Mouse (Mus musculus) MEL (cell line): ENCODE data around the gene Scn1b. TPM values are rescaled to one million over a fixed set of nuclear protein-coding genes. Genes with fewer than 3 reads are reported as not detected.

Experiments used
- DNase-seq: peaks from one replicate; pipeline ENCODE4 v3.0.0; 2011; ENCODE audit warnings: low read depth, low spot score
- H3K27ac ChIP-seq: 2 replicates; pipeline ENCODE4 v1.5.1; 2012; ENCODE audit warnings: low read depth, mild to moderate bottlenecking, control low read depth, low read length, moderate library complexity; ENCODE audit not compliant: control insufficient read depth
- H3K27me3 ChIP-seq, 2 experiments: fragments of 150-350 bp in 1 of 2; sonication (generic) in 1 of 2; 2 replicates each; pipeline ENCODE4 v1.6.1; 2012; ENCODE audit warnings: low read length in 2 of 2, mild to moderate bottlenecking in 2 of 2, improper control_type of control experiment in 1 of 2, moderate library complexity in 1 of 2; ENCODE audit not compliant: insufficient read depth in 2 of 2, control insufficient read depth in 1 of 2
- H3K36me3 ChIP-seq, 2 experiments: 2 replicates each; pipeline ENCODE4 v1.6.1; 2012 to 2014; ENCODE audit warnings: low read length in 2 of 2, improper control_type of control experiment in 1 of 2, inconsistent platforms in 1 of 2, mild to moderate bottlenecking in 1 of 2; ENCODE audit not compliant: insufficient read depth in 2 of 2, control insufficient read depth in 1 of 2
- H3K4me1 ChIP-seq, 2 experiments: fragments of 150-350 bp in 1 of 2; sonication (generic) in 1 of 2; 2 replicates each; pipeline ENCODE4 v1.6.1; 2012; ENCODE audit warnings: low read length in 2 of 2, improper control_type of control experiment in 1 of 2, mild to moderate bottlenecking in 1 of 2; ENCODE audit not compliant: insufficient read depth in 2 of 2, control insufficient read depth in 1 of 2
- H3K4me3 ChIP-seq, 2 experiments: fragments of 150-350 bp in 1 of 2; sonication (generic) in 1 of 2; 2 replicates each; pipeline ENCODE4 v1.5.1; 2012; ENCODE audit warnings: low read depth in 2 of 2, low read length in 2 of 2, mild to moderate bottlenecking in 2 of 2, moderate library complexity in 2 of 2, control low read depth in 1 of 2, improper control_type of control experiment in 1 of 2; ENCODE audit not compliant: control insufficient read depth in 1 of 2, insufficient read depth in 1 of 2
- H3K79me2 ChIP-seq: 2 replicates; pipeline ENCODE4 v1.6.1; 2012; ENCODE audit warnings: mild to moderate bottlenecking, low read length, moderate library complexity; ENCODE audit not compliant: control insufficient read depth, poor library complexity, insufficient read depth
- H3K9ac ChIP-seq: 2 replicates; pipeline ENCODE4 v1.6.1; 2012; ENCODE audit warnings: low read depth, mild to moderate bottlenecking, control low read depth, low read length, moderate library complexity; ENCODE audit not compliant: control insufficient read depth, poor library complexity, severe bottlenecking
- H3K9me3 ChIP-seq: fragments of 150-350 bp; sonication (generic); replicated peaks from 2 replicates; pipeline ENCODE4 v1.6.1; 2012; ENCODE audit warnings: mild to moderate bottlenecking, low read length, improper control_type of control experiment, moderate library complexity; ENCODE audit not compliant: insufficient read depth
- E2F4 ChIP-seq: IDR thresholded peaks from 2 replicates; pipeline ENCODE4 v1.6.1; 2011; ENCODE audit warnings: low read depth, low read length, improper control_type of control experiment, borderline replicate concordance
- EP300 ChIP-seq, 2 experiments: IDR thresholded peaks; 2 replicates each; pipeline ENCODE4 v1.6.1; 2011; ENCODE audit warnings: improper control_type of control experiment in 2 of 2, low read length in 2 of 2, low read depth in 1 of 2, mild to moderate bottlenecking in 1 of 2
- ETS1 ChIP-seq: IDR thresholded peaks from 2 replicates; pipeline ENCODE4 v1.6.1; 2012; ENCODE audit warnings: low read depth, mild to moderate bottlenecking, inconsistent platforms, low read length, improper control_type of control experiment, moderate library complexity
- GABPA ChIP-seq: IDR thresholded peaks from 2 replicates; pipeline ENCODE4 v1.6.1; 2012; ENCODE audit warnings: low read depth, mild to moderate bottlenecking, inconsistent platforms, low read length, improper control_type of control experiment, moderate library complexity
- GATA1 ChIP-seq: IDR thresholded peaks from 2 replicates; pipeline ENCODE4 v1.6.1; 2011; ENCODE audit warnings: low read depth, low read length, improper control_type of control experiment
- HCFC1 ChIP-seq: IDR thresholded peaks from 2 replicates; pipeline ENCODE4 v1.6.1; 2012; ENCODE audit warnings: low read depth, mild to moderate bottlenecking, inconsistent platforms, low read length, improper control_type of control experiment, moderate library complexity
- KAT2A ChIP-seq: conservative IDR thresholded peaks from 2 replicates; pipeline ENCODE4 v1.6.1; 2012; ENCODE audit warnings: low read depth, low read length, improper control_type of control experiment, inconsistent platforms
- MAFK ChIP-seq: IDR thresholded peaks from 2 replicates; pipeline ENCODE4 v1.6.1; 2011; ENCODE audit warnings: low read depth, mild to moderate bottlenecking, low read length, improper control_type of control experiment, borderline replicate concordance
- MAX ChIP-seq: IDR thresholded peaks from 2 replicates; pipeline ENCODE4 v1.6.1; 2011; ENCODE audit warnings: low read length, improper control_type of control experiment
- MXI1 ChIP-seq: IDR thresholded peaks from 2 replicates; pipeline ENCODE4 v1.6.1; 2011; ENCODE audit warnings: mild to moderate bottlenecking, low read depth, low read length, improper control_type of control experiment
- MYB ChIP-seq: IDR thresholded peaks from 2 replicates; pipeline ENCODE4 v1.6.1; 2011; ENCODE audit warnings: mild to moderate bottlenecking, low read depth, low read length, improper control_type of control experiment
- NELFE ChIP-seq: IDR thresholded peaks from 2 replicates; pipeline ENCODE4 v1.6.1; 2011; ENCODE audit warnings: low read depth, low read length, improper control_type of control experiment
- POLR2AphosphoS2 ChIP-seq: IDR thresholded peaks from 2 replicates; pipeline ENCODE4 v1.6.1; 2011; ENCODE audit warnings: low read length, improper control_type of control experiment
- RCOR1 ChIP-seq: IDR thresholded peaks from 2 replicates; pipeline ENCODE4 v1.6.1; 2012; ENCODE audit warnings: low read depth, mild to moderate bottlenecking, inconsistent platforms, low read length, improper control_type of control experiment
- TAL1 ChIP-seq: IDR thresholded peaks from 2 replicates; pipeline ENCODE4 v1.6.1; 2012; ENCODE audit warnings: mild to moderate bottlenecking, inconsistent platforms, low read length, moderate library complexity, mixed read lengths
- TCF12 ChIP-seq: IDR thresholded peaks from 2 replicates; pipeline ENCODE4 v1.6.1; 2014; ENCODE audit warnings: low read depth, mild to moderate bottlenecking, inconsistent platforms, low read length, improper control_type of control experiment, moderate library complexity
- ZKSCAN1 ChIP-seq: IDR thresholded peaks from 2 replicates; pipeline ENCODE4 v1.6.1; 2012; ENCODE audit warnings: low read depth, mild to moderate bottlenecking, inconsistent platforms, low read length, improper control_type of control experiment, moderate library complexity
- ZNF384 ChIP-seq: IDR thresholded peaks from 2 replicates; pipeline ENCODE4 v1.6.1; 2012; ENCODE audit warnings: low read depth, mild to moderate bottlenecking, inconsistent platforms, low read length, improper control_type of control experiment
- polyA plus RNA-seq, 2 experiments: library from polyadenylated mRNA; stranded (reverse) in 1 of 2; unstranded in 1 of 2; fragments of >175 nt in 1 of 2; fragments of >200 nt in 1 of 2; gene quantifications; 2 replicates each; pipeline versions ENCODE4 v1.2.1 to v1.2.4; 2012; ENCODE audit warnings: low replicate concordance in 2 of 2, low read depth in 1 of 2; ENCODE audit not compliant: insufficient read length in 2 of 2, insufficient read depth in 1 of 2, missing spikeins in 1 of 2
- total RNA-seq: library from RNA; depleted of rRNA; stranded (reverse); fragments of 300-350 nt; gene quantifications from 2 replicates; pipeline ENCODE4 v1.2.3, GENCODE M21; 2012

The Scn1b gene
- total and polyA plus RNA-seq, 3 experiments: not detected

GRCm38 (mm10) chr7:31074061-31074712, 52.6 kb downstream of the Scn1b start (continued):
- TF ChIP-seq EP300 (IDR thresholded peaks at IDR 0.05; ENCODE audit: low read depth in 1 of 2, low read length in 2 of 2): no peak
- no peak for TF ChIP-seq E2F4
- no peak for TF ChIP-seq MAFK
- no peak for TF ChIP-seq RCOR1

- Histone ChIP-seq H3K9ac (no peak overlapping the region), H3K79me2 (no peaks in the 10 kb centered on the region), H3K4me3 (no peak overlapping the region), H3K27ac (no peak overlapping the region), H3K4me1 (no peaks in the 10 kb centered on the region), H3K36me3 (no peaks in the 10 kb centered on the region), H3K9me3 (no peaks in the 10 kb centered on the region), H3K27me3 (no peaks in the 10 kb centered on the region; a peak in 2 of 4 replicates)
- no peak for TF ChIP-seq KAT2A
- no peak for TF ChIP-seq POLR2AphosphoS2
- TF ChIP-seq MAX: no peak
- no peak for TF ChIP-seq MYB
- no peak for TF ChIP-seq NELFE
- TF ChIP-seq ETS1: no peak
- no peak for TF ChIP-seq GATA1
- no peak for TF ChIP-seq HCFC1
- TF ChIP-seq RCOR1: no peak
- TF ChIP-seq EP300 (IDR thresholded peaks at IDR 0.05; ENCODE audit: low read depth in 1 of 2, low read length in 2 of 2): no peak
- no peak for TF ChIP-seq MXI1
- no peak for TF ChIP-seq TAL1
- TF ChIP-seq ZNF384: no peak
- no peak for TF ChIP-seq ZKSCAN1
- TF ChIP-seq TCF12: no peak
- TF ChIP-seq GABPA: no peak
- no peak for DNase-seq
Measured at GRCm38 (mm10) chr7:31073546-31073945, 53.3 kb downstream of the Scn1b start.

- Histone ChIP-seq H3K9me3 (no peaks in the 10 kb centered on the region), H3K9ac (no peak overlapping the region), H3K4me3 (no peak overlapping the region), H3K27ac (no peak overlapping the region), H3K27me3 (no peaks in the 10 kb centered on the region; a peak in 2 of 4 replicates), H3K4me1 (no peaks in the 10 kb centered on the region), H3K36me3 (no peaks in the 10 kb centered on the region), H3K79me2 (no peaks in the 10 kb centered on the region)
- no peak for DNase-seq
- TF ChIP-seq MAX (no peak), E2F4 (no peak)
Measured at GRCm38 (mm10) chr7:31072326-31072725, 54.5 kb downstream of the Scn1b start.
